Mouse (Mus musculus) kidney, postnatal 25 days (tissue): Measurements from ENCODE around the gene Slc39a10.
"Not testable (repeated sequence)": the region's sequence is repeated elsewhere in the genome, so short reads cannot be mapped to it uniquely, and the experiment has no call there.

Experiments
- DNase-seq, 2 experiments: peaks; one replicate each; pipeline ENCODE4 v3.0.0; 2021; ENCODE audit warnings: mixed read lengths in 2 of 2

Gene Slc39a10

GRCm38 (mm10) chr1:46863434-46863833 lies 29.2 kb downstream of the Slc39a10 start:
- DNase-seq = no peak

- no peak for DNase-seq
Measured at GRCm38 (mm10) chr1:46860082-46860481, 32.6 kb downstream of the Slc39a10 start.

- no peak for DNase-seq
Measured at GRCm38 (mm10) chr1:46858579-46858978, 34.1 kb downstream of the Slc39a10 start.

- DNase-seq = peak in 1 of 2 experiments; percentile 9
Measured at GRCm38 (mm10) chr1:46856498-46856897, 36.2 kb downstream of the Slc39a10 start.

- DNase-seq = peak; percentile 90 to 93
Measured at GRCm38 (mm10) chr1:46854036-46854900, 38.4 kb downstream of the Slc39a10 start.

GRCm38 (mm10) chr1:46853317-46854035 lies 39.2 kb downstream of the Slc39a10 start:
- peak; percentile 95 to 96 for DNase-seq

- peak; percentile 70 to 86 for DNase-seq
Measured at GRCm38 (mm10) chr1:46852600-46853272, 39.9 kb downstream of the Slc39a10 start.

GRCm38 (mm10) chr1:46852216-46852599 lies 40.4 kb downstream of the Slc39a10 start:
- DNase-seq = no peak

- DNase-seq = no peak
Measured at GRCm38 (mm10) chr1:46851586-46851985, 41.1 kb downstream of the Slc39a10 start.

- DNase-seq = peak; percentile 60 to 78
Measured at GRCm38 (mm10) chr1:46849758-46850157, 42.9 kb downstream of the Slc39a10 start.

GRCm38 (mm10) chr1:46845221-46845620 lies 47.4 kb downstream of the Slc39a10 start:
- DNase-seq = no peak

GRCm38 (mm10) chr1:46844281-46844680 lies 48.4 kb downstream of the Slc39a10 start:
- DNase-seq = no peak

GRCm38 (mm10) chr1:46843406-46843805 lies 49.2 kb downstream of the Slc39a10 start:
- no peak for DNase-seq

GRCm38 (mm10) chr1:46831927-46832326 lies 60.7 kb downstream of the Slc39a10 start:
- DNase-seq = no peak

- DNase-seq = no peak
Measured at GRCm38 (mm10) chr1:46830066-46830843, 62.4 kb downstream of the Slc39a10 start.

- DNase-seq = no peak
Measured at GRCm38 (mm10) chr1:46822256-46822972, 70.2 kb downstream of the Slc39a10 start.

- no peak for DNase-seq
Measured at GRCm38 (mm10) chr1:46817934-46818333, 74.7 kb downstream of the Slc39a10 start.

GRCm38 (mm10) chr1:46808630-46809029 lies 84.0 kb downstream of the Slc39a10 start:
- not testable (repeated sequence) for DNase-seq

GRCm38 (mm10) chr1:46805074-46805473 lies 87.6 kb downstream of the Slc39a10 start:
- DNase-seq = no peak

- DNase-seq = not testable (repeated sequence)
Measured at GRCm38 (mm10) chr1:46782227-46782626, 110.4 kb downstream of the Slc39a10 start.

- not testable (repeated sequence) for DNase-seq
Measured at GRCm38 (mm10) chr1:46770077-46770695, 122.5 kb downstream of the Slc39a10 start.
